Mouse (Mus musculus): ENCODE measurements at regions not wholly inside any gene's neighbourhood (a gene's known extent, or its start where the extent isn't known, plus 50 kb on each side); places are given as distances from the start of the nearest gene placed in this dataset.

DNA sequence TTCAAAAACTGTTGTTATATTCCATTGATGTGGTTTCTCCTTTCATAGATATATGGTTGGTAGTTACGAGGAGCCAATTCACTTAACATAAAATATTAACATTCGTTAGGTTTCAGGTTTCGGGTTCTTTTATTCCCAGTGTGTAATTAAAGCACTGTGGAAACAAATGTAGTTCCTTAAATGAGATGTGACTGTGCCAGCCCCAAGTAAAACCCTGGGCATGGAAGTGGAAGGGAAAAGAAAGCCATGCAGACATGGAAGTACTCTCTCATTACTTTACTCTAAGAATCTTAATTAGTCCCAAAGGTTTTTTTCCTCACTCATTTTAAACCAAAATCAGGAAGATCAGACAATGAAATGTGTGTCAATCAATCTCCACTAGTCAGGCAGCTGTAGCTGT is 784.9 kb upstream of the Apob start:
- Histone ChIP-seq H3K4me1 (ENCODE audit: control insufficient read depth, insufficient read depth, low read length) (no peaks in the 10 kb centered on the region), H3K27me3 (ENCODE audit: control insufficient read depth, insufficient read depth, low read length) (no peaks in the 10 kb centered on the region), H3K4me2 (no peak overlapping the region), H3K27ac (ENCODE audit: low read depth, low read length) (no peak overlapping the region), H3K9ac (ENCODE audit: low read length) (no peak overlapping the region), H3K9me3 (ENCODE audit: control insufficient read depth, low read length) (no peaks in the 10 kb centered on the region), H3K4me3 (ENCODE audit: low read depth, low read length) (no peak overlapping the region), H3K36me3 (ENCODE audit: control insufficient read depth, insufficient read depth, low read length) (no peaks in the 10 kb centered on the region)
- DNase-seq (ENCODE audit: low spot score, missing footprints): no peak
- 90% methylated on average over 3 of the region's 3 CpGs for WGBS
- no peak for ATAC-seq (ENCODE audit: low FRiP score)

- no peaks in the 10 kb centered on the region for H3K27me3 ChIP-seq (ENCODE audit: control insufficient read depth, insufficient read depth, low read length)
- no peak overlapping the region for H3K4me3 ChIP-seq (ENCODE audit: low read depth, low read length)
- no peak overlapping the region for H3K27ac ChIP-seq (ENCODE audit: low read depth, low read length)
- no peaks in the 10 kb centered on the region for H3K4me1 ChIP-seq (ENCODE audit: control insufficient read depth, insufficient read depth, low read length)
- ATAC-seq (ENCODE audit: low FRiP score): no peak
- DNase-seq (ENCODE audit: low spot score, missing footprints): no peak
- no peak overlapping the region for H3K9ac ChIP-seq (ENCODE audit: low read length)
- H3K4me2 ChIP-seq: no peak overlapping the region
- H3K36me3 ChIP-seq (ENCODE audit: control insufficient read depth, insufficient read depth, low read length): no peaks in the 10 kb centered on the region
- no peaks in the 10 kb centered on the region for H3K9me3 ChIP-seq (ENCODE audit: control insufficient read depth, low read length)
Observed at GRCm38 (mm10) chr12:7198098-7198497, 779.4 kb upstream of the Apob start.

GRCm38 (mm10) chr12:7200879-7201278 is 776.6 kb upstream of the Apob start:
- H3K9ac ChIP-seq (ENCODE audit: low read length): no peak overlapping the region
- no peaks in the 10 kb centered on the region for H3K4me1 ChIP-seq (ENCODE audit: control insufficient read depth, insufficient read depth, low read length)
- no peaks in the 10 kb centered on the region for H3K36me3 ChIP-seq (ENCODE audit: control insufficient read depth, insufficient read depth, low read length)
- DNase-seq (ENCODE audit: low spot score, missing footprints) (no peak), ATAC-seq (ENCODE audit: low FRiP score) (no peak)
- H3K4me3 ChIP-seq (ENCODE audit: low read depth, low read length): no peak overlapping the region
- H3K4me2 ChIP-seq: no peak overlapping the region
- H3K27me3 ChIP-seq (ENCODE audit: control insufficient read depth, insufficient read depth, low read length): no peaks in the 10 kb centered on the region
- H3K27ac ChIP-seq (ENCODE audit: low read depth, low read length): no peak overlapping the region
- WGBS: 93% methylated on average over 1 of the region's 1 CpGs
- H3K9me3 ChIP-seq (ENCODE audit: control insufficient read depth, low read length): no peaks in the 10 kb centered on the region

DNA sequence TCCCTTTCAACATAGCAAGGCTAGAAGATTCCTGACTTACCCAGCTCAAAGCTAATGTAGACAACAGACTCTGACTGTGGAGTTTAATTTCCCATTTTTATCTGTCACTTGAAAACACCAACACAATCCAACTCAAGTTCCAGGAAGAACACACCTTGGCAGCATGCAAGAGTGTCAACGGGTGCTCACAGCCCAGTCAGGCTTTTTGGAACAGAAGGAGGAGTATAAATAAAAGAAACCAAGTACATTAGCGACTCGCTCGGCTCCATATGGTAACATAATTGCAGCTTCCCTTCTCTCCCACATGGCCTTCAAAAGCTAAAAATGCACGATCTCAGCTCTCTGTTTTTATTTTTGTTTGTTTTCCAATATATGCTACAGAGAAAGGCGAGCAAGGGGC is 761.8 kb upstream of the Apob start:
- 89% methylated on average over 6 of the region's 6 CpGs for WGBS
- DNase-seq (ENCODE audit: low spot score, missing footprints): no peak
- Histone ChIP-seq H3K36me3 (ENCODE audit: control insufficient read depth, insufficient read depth, low read length) (no peaks in the 10 kb centered on the region), H3K4me1 (ENCODE audit: control insufficient read depth, insufficient read depth, low read length) (no peaks in the 10 kb centered on the region), H3K4me3 (ENCODE audit: low read depth, low read length) (no peak overlapping the region), H3K27ac (ENCODE audit: low read depth, low read length) (no peak overlapping the region), H3K9ac (ENCODE audit: low read length) (no peak overlapping the region), H3K9me3 (ENCODE audit: control insufficient read depth, low read length) (no peaks in the 10 kb centered on the region), H3K4me2 (no peak overlapping the region), H3K27me3 (ENCODE audit: control insufficient read depth, insufficient read depth, low read length) (no peaks in the 10 kb centered on the region)
- ATAC-seq (ENCODE audit: low FRiP score): no peak

- H3K27me3 ChIP-seq (ENCODE audit: control insufficient read depth, insufficient read depth, low read length): no peaks in the 10 kb centered on the region
- 46% methylated on average over 3 of the region's 3 CpGs for WGBS
- no peak overlapping the region for H3K4me2 ChIP-seq
- no peak overlapping the region for H3K4me3 ChIP-seq (ENCODE audit: low read depth, low read length)
- H3K27ac ChIP-seq (ENCODE audit: low read depth, low read length): no peak overlapping the region
- no peak overlapping the region for H3K9ac ChIP-seq (ENCODE audit: low read length)
- no peaks in the 10 kb centered on the region for H3K36me3 ChIP-seq (ENCODE audit: control insufficient read depth, insufficient read depth, low read length)
- no peak for DNase-seq (ENCODE audit: low spot score, missing footprints)
- H3K4me1 ChIP-seq (ENCODE audit: control insufficient read depth, insufficient read depth, low read length): no peaks in the 10 kb centered on the region
- H3K9me3 ChIP-seq (ENCODE audit: control insufficient read depth, low read length): no peaks in the 10 kb centered on the region
- no peak for ATAC-seq (ENCODE audit: low FRiP score)
Observed at GRCm38 (mm10) chr12:7217499-7217898, 759.9 kb upstream of the Apob start.

GRCm38 (mm10) chr12:7228124-7228523 is 749.3 kb upstream of the Apob start:
- DNase-seq (ENCODE audit: low spot score, missing footprints) (no peak), ATAC-seq (ENCODE audit: low FRiP score) (no peak)
- Histone ChIP-seq H3K27me3 (ENCODE audit: control insufficient read depth, insufficient read depth, low read length) (no peaks in the 10 kb centered on the region), H3K4me3 (ENCODE audit: low read depth, low read length) (no peak overlapping the region), H3K36me3 (ENCODE audit: control insufficient read depth, insufficient read depth, low read length) (no peaks in the 10 kb centered on the region), H3K9ac (ENCODE audit: low read length) (no peak overlapping the region), H3K4me2 (no peak overlapping the region), H3K4me1 (ENCODE audit: control insufficient read depth, insufficient read depth, low read length) (no peaks in the 10 kb centered on the region), H3K27ac (ENCODE audit: low read depth, low read length) (no peak overlapping the region), H3K9me3 (ENCODE audit: control insufficient read depth, low read length) (no peaks in the 10 kb centered on the region)
- 69% methylated on average over 2 of the region's 2 CpGs for WGBS

- WGBS: 66% methylated on average over 9 of the region's 9 CpGs
- no peak overlapping the region for H3K4me2 ChIP-seq
- ATAC-seq (ENCODE audit: low FRiP score) (no peak), DNase-seq (ENCODE audit: low spot score, missing footprints) (no peak)
- no peaks in the 10 kb centered on the region for H3K36me3 ChIP-seq (ENCODE audit: control insufficient read depth, insufficient read depth, low read length)
- no peaks in the 10 kb centered on the region for H3K9me3 ChIP-seq (ENCODE audit: control insufficient read depth, low read length)
- H3K4me3 ChIP-seq (ENCODE audit: low read depth, low read length): no peak overlapping the region
- H3K27ac ChIP-seq (ENCODE audit: low read depth, low read length): no peak overlapping the region
- H3K4me1 ChIP-seq (ENCODE audit: control insufficient read depth, insufficient read depth, low read length): no peaks in the 10 kb centered on the region
- no peaks in the 10 kb centered on the region for H3K27me3 ChIP-seq (ENCODE audit: control insufficient read depth, insufficient read depth, low read length)
- no peak overlapping the region for H3K9ac ChIP-seq (ENCODE audit: low read length)
Observed at GRCm38 (mm10) chr12:7228541-7229225, 748.8 kb upstream of the Apob start.

- DNase-seq (ENCODE audit: low spot score, missing footprints) (peak; percentile 90), ATAC-seq (ENCODE audit: low FRiP score) (peak; percentile 68; the same call in 1 of the 2 replicates)
- Histone ChIP-seq H3K4me2 (no peak overlapping the region), H3K27me3 (ENCODE audit: control insufficient read depth, insufficient read depth, low read length) (no peaks in the 10 kb centered on the region), H3K4me1 (ENCODE audit: control insufficient read depth, insufficient read depth, low read length) (peaks cover 6% of the 10 kb centered on the region), H3K4me3 (ENCODE audit: low read depth, low read length) (no peak overlapping the region), H3K27ac (ENCODE audit: low read depth, low read length) (no peak overlapping the region), H3K9me3 (ENCODE audit: control insufficient read depth, low read length) (no peaks in the 10 kb centered on the region), H3K9ac (ENCODE audit: low read length) (no peak overlapping the region), H3K36me3 (ENCODE audit: control insufficient read depth, insufficient read depth, low read length) (no peaks in the 10 kb centered on the region)
Observed at GRCm38 (mm10) chr12:7250324-7250723, 727.1 kb upstream of the Apob start.

DNA sequence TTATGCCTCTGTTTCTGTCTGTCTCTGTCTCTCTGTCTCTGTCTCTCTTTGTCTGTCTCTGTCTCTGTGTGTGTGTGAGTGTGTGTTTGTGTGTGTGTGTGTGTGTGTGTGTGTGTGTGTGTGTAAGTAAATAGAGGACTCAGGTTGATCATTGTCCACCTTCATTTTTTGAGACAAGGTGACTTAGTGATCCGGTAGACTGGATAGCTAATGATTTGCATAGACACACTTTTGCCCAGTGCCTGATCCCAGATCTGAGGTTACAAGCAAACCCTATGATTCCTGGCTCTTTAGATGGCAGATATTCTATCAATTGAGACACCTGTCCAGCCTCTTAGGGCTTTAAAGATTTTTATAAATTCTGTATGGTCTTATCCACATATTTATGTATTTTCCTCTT is 706.9 kb upstream of the Apob start:
- ATAC-seq (ENCODE audit: low FRiP score): no peak
- Histone ChIP-seq H3K4me3 (ENCODE audit: low read depth, low read length) (no peak overlapping the region), H3K9me3 (ENCODE audit: control insufficient read depth, low read length) (no peaks in the 10 kb centered on the region), H3K36me3 (ENCODE audit: control insufficient read depth, insufficient read depth, low read length) (no peaks in the 10 kb centered on the region), H3K27me3 (ENCODE audit: control insufficient read depth, insufficient read depth, low read length) (no peaks in the 10 kb centered on the region), H3K4me1 (ENCODE audit: control insufficient read depth, insufficient read depth, low read length) (no peaks in the 10 kb centered on the region), H3K9ac (ENCODE audit: low read length) (no peak overlapping the region), H3K4me2 (no peak overlapping the region), H3K27ac (ENCODE audit: low read depth, low read length) (no peak overlapping the region)
- 88% methylated on average over 1 of the region's 1 CpGs for WGBS
- no peak for DNase-seq (ENCODE audit: low spot score, missing footprints)
